12 mouse cellular contexts compared by ENCODE assay signal in the genomic region with DNA sequence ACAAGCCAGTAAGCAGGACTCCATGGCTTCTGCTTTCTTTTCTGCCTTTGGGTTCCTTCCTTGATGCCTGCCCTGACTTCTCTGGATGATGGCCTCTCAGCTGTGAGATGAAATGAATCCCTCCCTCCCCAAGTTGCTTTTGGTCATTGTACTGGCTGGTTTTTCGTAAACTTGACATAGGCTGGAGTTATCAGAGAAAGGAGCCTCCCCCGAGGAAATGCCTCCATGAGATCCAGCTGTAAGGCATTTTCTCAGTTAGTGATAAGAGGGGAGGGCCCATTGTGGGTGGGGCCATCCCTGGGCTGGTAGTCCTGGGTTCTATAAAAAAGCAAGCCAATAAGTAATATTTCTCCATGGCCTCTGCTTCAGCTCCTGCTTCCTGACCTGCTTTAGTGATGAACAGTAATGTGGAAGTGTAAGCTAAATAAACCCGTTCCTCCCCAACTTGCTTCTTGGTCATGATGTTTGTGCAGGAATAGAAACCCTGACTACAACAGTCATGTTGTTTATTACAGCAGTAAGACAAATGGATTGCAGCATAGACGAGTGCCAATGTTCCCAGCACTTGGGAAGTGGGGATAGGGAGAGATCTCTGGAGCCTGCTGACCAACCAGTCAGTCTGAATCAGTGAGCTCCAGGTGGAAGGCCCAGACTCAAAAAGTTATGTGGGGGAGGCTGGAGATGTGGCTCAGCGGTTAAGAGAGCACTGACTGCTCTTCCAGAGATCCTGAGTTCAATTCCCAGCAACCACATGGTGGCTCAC. TPM values are rescaled to one million over a fixed set of nuclear protein-coding genes. Genes with fewer than 3 reads are reported as not detected.
A peak's percentile ranks its signal among the peaks of the same experiment; 100 is the strongest.
DNase-seq lines count a peak whose midpoint lies in the region; ATAC-seq and TF ChIP-seq lines count a peak whose summit lies in the region.
"Had no signal": no experiment of that assay in that cellular context is flagged by ENCODE, and none has a peak within 500 bp of the region (broad histone marks: within the 10 kb centered on the region; RNA-seq: fewer than 3 reads in every experiment).

No protein-coding gene starts in this region.

- H3K27me3 ChIP-seq in heart, embryonic 11.5 days (ENCODE audit: control insufficient read depth, insufficient read depth, low read length), result no peaks in the 10 kb centered on the region
- no peaks in the 10 kb centered on the region for H3K27me3 ChIP-seq in lung, embryonic 15.5 days
- H3K27me3 ChIP-seq in liver, postnatal 0 days (ENCODE audit: insufficient read depth, low read length), result no peaks in the 10 kb centered on the region
- H3K27me3 ChIP-seq in hindbrain, embryonic 14.5 days (ENCODE audit: control insufficient read depth, insufficient read depth, low read length), result no peaks in the 10 kb centered on the region
- H3K27me3 ChIP-seq: embryonic facial prominence, embryonic 12.5 days had no signal

- TF ChIP-seq POLR2A in lung, adult 2 months (IDR thresholded peaks at IDR 0.05; ENCODE audit: borderline replicate concordance, extremely low read depth, low read depth, low read length), result no peak

- no peak overlapping the region for H3K4me3 ChIP-seq in heart, embryonic 11.5 days (ENCODE audit: low read depth, low read length)
- no peak overlapping the region for H3K4me3 ChIP-seq in lung, embryonic 15.5 days
- no peak overlapping the region for H3K4me3 ChIP-seq in lung, adult 2 months (replicated peaks; ENCODE audit: extremely low read depth, low read depth, low read length)
- H3K4me3 ChIP-seq in liver, postnatal 0 days (ENCODE audit: low read depth, low read length), result no peak overlapping the region
- H3K4me3 ChIP-seq in hindbrain, embryonic 14.5 days (replicated peaks; ENCODE audit: low read length), result no peak overlapping the region
- H3K4me3 ChIP-seq: embryonic facial prominence, embryonic 12.5 days; left cerebral cortex, adult 2 months had no signal

- peaks cover 69% of the 10 kb centered on the region for H3K4me1 ChIP-seq in heart, embryonic 11.5 days (ENCODE audit: control insufficient read depth, insufficient read depth, low read length)
- peaks cover 91% of the 10 kb centered on the region for H3K4me1 ChIP-seq in lung, embryonic 15.5 days
- peaks cover 27% of the 10 kb centered on the region for H3K4me1 ChIP-seq in lung, adult 2 months (ENCODE audit: control insufficient read depth, insufficient read depth, low read length)
- H3K4me1 ChIP-seq in liver, postnatal 0 days (ENCODE audit: insufficient read depth), result peaks cover 54% of the 10 kb centered on the region
- H3K4me1 ChIP-seq in hindbrain, embryonic 14.5 days (replicated peaks; ENCODE audit: control insufficient read depth, insufficient read depth, low read length), result peaks cover 54% of the 10 kb centered on the region

- 0 out of 2 replicates have a peak, but pooled peaks have one; percentile 35 for TF ChIP-seq EP300 in liver, postnatal 0 days (IDR thresholded peaks at IDR 0.05; ENCODE audit: low read depth)

- ATAC-seq in heart, embryonic 11.5 days (replicated peaks; ENCODE audit: insufficient number of reproducible peaks, low FRiP score, low TSS enrichment), result no peak
- ATAC-seq in lung, embryonic 15.5 days (ENCODE audit: borderline replicate concordance, extremely low read depth, low FRiP score, low TSS enrichment), result no peak
- peak; percentile 2; the same call in 1 of the 2 replicates for ATAC-seq in erythroid progenitor cell, adult 5-6 weeks (replicated peaks; ENCODE audit: low FRiP score, poor library complexity, severe bottlenecking)
- no peak for ATAC-seq in liver, postnatal 0 days
- no peak for ATAC-seq in hindbrain, embryonic 14.5 days (ENCODE audit: low FRiP score)

- H3K27ac ChIP-seq in heart, embryonic 11.5 days (ENCODE audit: low read depth, low read length), result peak overlapping the region; percentile 64
- H3K27ac ChIP-seq in lung, embryonic 15.5 days, result peak overlapping the region; percentile 45; the same call in 1 of the 2 replicates
- H3K27ac ChIP-seq in liver, postnatal 0 days (ENCODE audit: low read depth), result peak overlapping the region; percentile 79
- no peak overlapping the region for H3K27ac ChIP-seq in hindbrain, embryonic 14.5 days
- H3K27ac ChIP-seq: left cerebral cortex, adult 2 months had no signal

- H3K4me2 ChIP-seq in heart, embryonic 11.5 days, result peak overlapping the region; percentile 24; the same call in 1 of the 2 replicates
- no peak overlapping the region for H3K4me2 ChIP-seq in lung, embryonic 15.5 days
- peak overlapping the region; percentile 71 for H3K4me2 ChIP-seq in liver, postnatal 0 days (ENCODE audit: low read depth, low read length)
- H3K4me2 ChIP-seq in hindbrain, embryonic 14.5 days (replicated peaks), result no peak overlapping the region
- H3K4me2 ChIP-seq: embryonic facial prominence, embryonic 12.5 days had no signal

- 45% methylated on average over 5 of the region's 5 CpGs for WGBS in heart, embryonic 11.5 days (ENCODE audit: insufficient replicate concordance)
- 38% methylated on average over 5 of the region's 5 CpGs for whole genome bisulfite sequencing in lung, embryonic 15.5 days
- 37% methylated on average over 5 of the region's 5 CpGs for WGBS in lung, adult 2 months
- 54% methylated on average over 5 of the region's 5 CpGs for WGBS in liver, postnatal 0 days (ENCODE audit: insufficient replicate concordance)
- 82% methylated on average over 5 of the region's 5 CpGs for WGBS in hindbrain, embryonic 14.5 days

- no peaks in the 10 kb centered on the region for H3K9me3 ChIP-seq in heart, embryonic 11.5 days (replicated peaks; ENCODE audit: control insufficient read depth, low read length)
- H3K9me3 ChIP-seq in lung, embryonic 15.5 days, result no peaks in the 10 kb centered on the region
- H3K9me3 ChIP-seq in liver, postnatal 0 days (ENCODE audit: low read length), result no peaks in the 10 kb centered on the region
- no peaks in the 10 kb centered on the region for H3K9me3 ChIP-seq in hindbrain, embryonic 14.5 days (ENCODE audit: control insufficient read depth, low read length)
- H3K9me3 ChIP-seq: embryonic facial prominence, embryonic 12.5 days had no signal

- DNase-seq in heart, adult 9 months (ENCODE audit: low spot score in 2 of 2), result no peak
- DNase-seq in lung, adult 2 months, result no peak
- no peak for DNase-seq in liver, postnatal 0 days
- DNase-seq in hindbrain, embryonic 14.5 days (ENCODE audit: low spot score), result no peak
- no peak for DNase-seq in left cerebral cortex, postnatal 4 days
- DNase-seq: thymus, postnatal 14 days had no signal

- H3K9ac ChIP-seq in heart, embryonic 11.5 days (ENCODE audit: low read depth, low read length), result no peak overlapping the region
- H3K9ac ChIP-seq in lung, embryonic 15.5 days, result 0 out of 2 replicates have a peak overlapping the region, but pooled peaks have one; percentile 2
- no peak overlapping the region for H3K9ac ChIP-seq in liver, postnatal 0 days (replicated peaks)
- no peak overlapping the region for H3K9ac ChIP-seq in hindbrain, embryonic 14.5 days
- H3K9ac ChIP-seq: embryonic facial prominence, embryonic 12.5 days had no signal

- no peaks in the 10 kb centered on the region for H3K36me3 ChIP-seq in heart, embryonic 11.5 days (ENCODE audit: control insufficient read depth, insufficient read depth, low read length)
- no peaks in the 10 kb centered on the region for H3K36me3 ChIP-seq in lung, embryonic 15.5 days
- no peaks in the 10 kb centered on the region for H3K36me3 ChIP-seq in liver, postnatal 0 days (replicated peaks; ENCODE audit: insufficient read depth, low read length)
- no peaks in the 10 kb centered on the region for H3K36me3 ChIP-seq in hindbrain, embryonic 14.5 days (replicated peaks; ENCODE audit: control insufficient read depth, insufficient read depth)
- H3K36me3 ChIP-seq: embryonic facial prominence, embryonic 12.5 days had no signal

- intact Hi-C loops in left cerebral cortex, postnatal 4 days (cut with DNase I), result no loop called here

- no peak for TF ChIP-seq CTCF in lung, adult 2 months (IDR thresholded peaks at IDR 0.05; ENCODE audit: insufficient read depth, low read length)
- TF ChIP-seq CTCF in liver, postnatal 0 days (IDR thresholded peaks at IDR 0.05; ENCODE audit: low read depth), result no peak

RNA-seq across cellular contexts. Expression of gene Fscn2, which starts 5.9 kb away (rescaled TPM):
- 0.57 TPM in 1 of 2 replicates, not detected in the other for polyA plus RNA-seq in heart, embryonic 11.5 days (2014; fragmentation: Nextera tagmentation; extraction: Ambion mirVana)
- polyA plus RNA-seq in lung, embryonic 15.5 days (2015; fragmentation: Nextera tagmentation; extraction: Ambion mirVana), result 0.38 and 0.56 TPM in 2 replicates
- 0.06 and 0.60 TPM in 2 replicates for polyA plus RNA-seq in lung, adult 2 months (2012; rRNA removed)
- not detected in 2 replicates for total RNA-seq in erythroid progenitor cell, adult 5-6 weeks (2015; ENCODE audit: low replicate concordance)
- not detected in 2 replicates for total RNA-seq in erythroid progenitor cell, adult 5-6 weeks (2017; ENCODE audit: low replicate concordance)
- not detected in 2 replicates for polyA plus RNA-seq in liver, postnatal 0 days (2015; fragmentation: Nextera tagmentation; extraction: Ambion mirVana)
- polyA plus RNA-seq in hindbrain, embryonic 14.5 days (2014; fragmentation: Nextera tagmentation; extraction: Ambion mirVana), result 1.6 and 2.2 TPM in 2 replicates
- total RNA-seq in left cerebral cortex, postnatal 4 days (2021), result under 1 TPM; 0.42 to 0.44 TPM
- total RNA-seq: CH12.LX had no signal

RNA-seq across cellular contexts. Expression of gene Actg1, which starts 7.1 kb away (rescaled TPM):
- polyA plus RNA-seq in heart, embryonic 11.5 days (2014; fragmentation: Nextera tagmentation; extraction: Ambion mirVana), result 1,448 and 1,508 TPM in 2 replicates
- polyA plus RNA-seq in lung, embryonic 15.5 days (2015; fragmentation: Nextera tagmentation; extraction: Ambion mirVana), result 2,618 and 2,638 TPM in 2 replicates
- polyA plus RNA-seq in lung, adult 2 months (2012; rRNA removed), result 941 and 1,175 TPM in 2 replicates
- 531 and 597 TPM in 2 replicates for total RNA-seq in erythroid progenitor cell, adult 5-6 weeks (2015; ENCODE audit: low replicate concordance)
- total RNA-seq in erythroid progenitor cell, adult 5-6 weeks (2017; ENCODE audit: low replicate concordance), result 282 and 330 TPM in 2 replicates
- 463 and 498 TPM in 2 replicates for polyA plus RNA-seq in liver, postnatal 0 days (2015; fragmentation: Nextera tagmentation; extraction: Ambion mirVana)
- polyA plus RNA-seq in hindbrain, embryonic 14.5 days (2014; fragmentation: Nextera tagmentation; extraction: Ambion mirVana), result 4,053 and 4,080 TPM in 2 replicates
- 1,000 to 10,000 TPM; 3,514 to 3,537 TPM for total RNA-seq in left cerebral cortex, postnatal 4 days (2021)

RNA-seq across cellular contexts. Expression of gene Faap100, which starts 23.1 kb away (rescaled TPM):
- 24.2 and 29.6 TPM in 2 replicates for polyA plus RNA-seq in heart, embryonic 11.5 days (2014; fragmentation: Nextera tagmentation; extraction: Ambion mirVana)
- 36.9 and 37.4 TPM in 2 replicates for polyA plus RNA-seq in lung, embryonic 15.5 days (2015; fragmentation: Nextera tagmentation; extraction: Ambion mirVana)
- 61.9 and 67.1 TPM in 2 replicates for polyA plus RNA-seq in lung, adult 2 months (2012; rRNA removed)
- total RNA-seq in erythroid progenitor cell, adult 5-6 weeks (2015; ENCODE audit: low replicate concordance), result 6.1 and 8.0 TPM in 2 replicates
- 2.0 and 9.4 TPM in 2 replicates for total RNA-seq in erythroid progenitor cell, adult 5-6 weeks (2017; ENCODE audit: low replicate concordance)
- 5.5 and 5.8 TPM in 2 replicates for polyA plus RNA-seq in liver, postnatal 0 days (2015; fragmentation: Nextera tagmentation; extraction: Ambion mirVana)
- 85.6 and 90.1 TPM in 2 replicates for polyA plus RNA-seq in hindbrain, embryonic 14.5 days (2014; fragmentation: Nextera tagmentation; extraction: Ambion mirVana)
- 100 to 1,000 TPM in 1 of 2 experiments, 10 to 100 TPM in 1; 94.5 to 100 TPM for total RNA-seq in left cerebral cortex, postnatal 4 days (2021)

Comparison
In these comparisons a context has a peak if more than half of its experiments do, and no peak if none do; other contexts are left out.
1. H3K4me2 ChIP-seq: peak in heart, embryonic 11.5 days (single experiment) and liver, postnatal 0 days (single experiment); none in lung, embryonic 15.5 days (single experiment) and hindbrain, embryonic 14.5 days (single experiment).